Mouse (Mus musculus) forebrain, embryonic 13.5 days (tissue): ENCODE data around the gene Chrna1. TPM values are rescaled to one million over a fixed set of nuclear protein-coding genes. Genes with fewer than 3 reads are reported as not detected.
A peak's percentile ranks its signal among the peaks of the same experiment; 100 is the strongest.

Source experiments
- ATAC-seq: fragments of 200-750 bp; cut with Nextera tagmentation; 2 replicates; pipeline ENCODE4 v1.8.0; 2017
- H3K27ac ChIP-seq: fragments of 300-500 bp; sonication (generic); 2 replicates; pipeline ENCODE4 v1.5.1; 2015; ENCODE audit warnings: inconsistent platforms, mild to moderate bottlenecking, moderate library complexity
- H3K27me3 ChIP-seq: fragments of 300-500 bp; sonication (generic); 2 replicates; pipeline ENCODE4 v1.6.1; 2015; ENCODE audit warnings: mild to moderate bottlenecking, inconsistent platforms
- H3K36me3 ChIP-seq: fragments of 300-500 bp; sonication (generic); 2 replicates; pipeline ENCODE4 v1.6.1; 2015; ENCODE audit warnings: mild to moderate bottlenecking, inconsistent platforms; ENCODE audit not compliant: poor library complexity, severe bottlenecking
- H3K4me1 ChIP-seq: fragments of 300-500 bp; sonication (generic); 2 replicates; pipeline ENCODE4 v1.6.1; 2015; ENCODE audit warnings: inconsistent platforms
- H3K4me2 ChIP-seq: fragments of 300-500 bp; sonication (generic); 2 replicates; pipeline ENCODE4 v1.6.1; 2015; ENCODE audit warnings: inconsistent platforms, mild to moderate bottlenecking, moderate library complexity
- H3K4me3 ChIP-seq: fragments of 300-500 bp; sonication (generic); 2 replicates; pipeline ENCODE4 v1.5.1; 2015; ENCODE audit warnings: mild to moderate bottlenecking, inconsistent platforms
- H3K9ac ChIP-seq: fragments of 300-500 bp; sonication (generic); 2 replicates; pipeline ENCODE4 v1.6.1; 2015; ENCODE audit warnings: mild to moderate bottlenecking, inconsistent platforms
- H3K9me3 ChIP-seq: fragments of 300-500 bp; sonication (generic); replicated peaks from 2 replicates; pipeline ENCODE4 v1.6.1; 2016; ENCODE audit warnings: inconsistent platforms
- WGBS: fragments of 180-500 bp; shearing (Covaris S2); methylation state at CpG from one replicate; pipeline ENCODE4 v1.1.7; 2015; 5-methylcytosine and 5-hydroxymethylcytosine counted together
- polyA plus RNA-seq: library from polyadenylated mRNA; unstranded; fragments of >200 nt; fragmentation: Nextera tagmentation; extraction: Ambion mirVana; gene quantifications from 2 replicates; pipeline ENCODE4 v1.2.1, GENCODE M21; 2015

Gene Chrna1
- polyA plus RNA-seq, 1 experiment from 2014 or later: 0.27 TPM

GRCm38 (mm10) chr2:73529356-73530330 lies 50.5 kb downstream of the Chrna1 start, which contains the start of gene Wipf1:
Wipf1 (minus strand) TSS chr2:73529734.
- no peak within 1 kb of the TSS; the same call in none of the 2 replicates for H3K27ac ChIP-seq
- peak within 1 kb of the TSS; percentile 94 for H3K4me2 ChIP-seq
- H3K9ac ChIP-seq: peak within 1 kb of the TSS; percentile 83
- under 1% methylated on average over 60 of the region's 66 CpGs for WGBS
- H3K4me1 ChIP-seq: peaks cover 14% of the 10 kb centered on the region
- ATAC-seq: peak; percentile 84
- no peaks in the 10 kb centered on the region for H3K36me3 ChIP-seq
- H3K9me3 ChIP-seq: no peaks in the 10 kb centered on the region
- H3K4me3 ChIP-seq: peak within 1 kb of the TSS; percentile 78
- peaks cover 10% of the 10 kb centered on the region; the same call in 1 of the 2 replicates for H3K27me3 ChIP-seq

GRCm38 (mm10) chr2:73528516-73529355 lies 51.4 kb downstream of the Chrna1 start:
- WGBS: 2% methylated on average over 58 of the region's 59 CpGs
- Histone ChIP-seq H3K27me3 (peaks cover 10% of the 10 kb centered on the region; the same call in 1 of the 2 replicates), H3K9me3 (no peaks in the 10 kb centered on the region), H3K4me2 (peak overlapping the region; percentile 94), H3K4me1 (peaks cover 14% of the 10 kb centered on the region), H3K36me3 (no peaks in the 10 kb centered on the region), H3K9ac (peak overlapping the region; percentile 83), H3K4me3 (peak overlapping the region; percentile 78), H3K27ac (no peak overlapping the region; the same call in none of the 2 replicates)
- ATAC-seq: peak; percentile 82

GRCm38 (mm10) chr2:73527956-73528355 lies 52.2 kb downstream of the Chrna1 start:
- peak overlapping the region; percentile 94 for H3K4me2 ChIP-seq
- no peak overlapping the region for H3K4me3 ChIP-seq
- H3K9me3 ChIP-seq: no peaks in the 10 kb centered on the region
- H3K36me3 ChIP-seq: no peaks in the 10 kb centered on the region
- peaks cover 14% of the 10 kb centered on the region for H3K4me1 ChIP-seq
- no peak overlapping the region for H3K27ac ChIP-seq
- H3K27me3 ChIP-seq: peaks cover 10% of the 10 kb centered on the region; the same call in 1 of the 2 replicates
- H3K9ac ChIP-seq: no peak overlapping the region
- 85% methylated on average over 11 of the region's 11 CpGs for WGBS
- ATAC-seq: no peak

- no peak for ATAC-seq
- H3K4me1 ChIP-seq: peaks cover 22% of the 10 kb centered on the region
- H3K27me3 ChIP-seq: peaks cover 10% of the 10 kb centered on the region; the same call in 1 of the 2 replicates
- H3K9ac ChIP-seq: no peak overlapping the region
- H3K27ac ChIP-seq: no peak overlapping the region
- WGBS: 81% methylated on average over 9 of the region's 9 CpGs
- no peaks in the 10 kb centered on the region for H3K36me3 ChIP-seq
- no peaks in the 10 kb centered on the region for H3K9me3 ChIP-seq
- no peak overlapping the region for H3K4me2 ChIP-seq
- H3K4me3 ChIP-seq: no peak overlapping the region
Observed at GRCm38 (mm10) chr2:73526691-73527090, 53.4 kb downstream of the Chrna1 start.

- Histone ChIP-seq H3K4me1 (peaks cover 9% of the 10 kb centered on the region; the same call in 1 of the 2 replicates), H3K36me3 (no peaks in the 10 kb centered on the region), H3K27me3 (peaks cover 5% of the 10 kb centered on the region; the same call in 1 of the 2 replicates), H3K27ac (no peak overlapping the region), H3K4me2 (no peak overlapping the region), H3K4me3 (no peak overlapping the region), H3K9me3 (no peaks in the 10 kb centered on the region), H3K9ac (no peak overlapping the region)
- no peak for ATAC-seq
- WGBS: 75% methylated on average over 8 of the region's 8 CpGs
Observed at GRCm38 (mm10) chr2:73522891-73523290, 57.2 kb downstream of the Chrna1 start.

- no peak overlapping the region for H3K4me2 ChIP-seq
- 57% methylated on average over 6 of the region's 6 CpGs for WGBS
- H3K9me3 ChIP-seq: no peaks in the 10 kb centered on the region
- no peak overlapping the region for H3K9ac ChIP-seq
- no peak overlapping the region for H3K27ac ChIP-seq
- no peak for ATAC-seq
- H3K4me1 ChIP-seq: peaks cover 9% of the 10 kb centered on the region; the same call in 1 of the 2 replicates
- peaks cover 5% of the 10 kb centered on the region; the same call in 1 of the 2 replicates for H3K27me3 ChIP-seq
- no peak overlapping the region for H3K4me3 ChIP-seq
- H3K36me3 ChIP-seq: no peaks in the 10 kb centered on the region
Observed at GRCm38 (mm10) chr2:73522336-73522735, 57.8 kb downstream of the Chrna1 start.

GRCm38 (mm10) chr2:73521737-73522136 lies 58.4 kb downstream of the Chrna1 start:
- Histone ChIP-seq H3K9ac (no peak overlapping the region), H3K27ac (no peak overlapping the region), H3K4me2 (no peak overlapping the region), H3K4me3 (no peak overlapping the region), H3K4me1 (peaks cover 9% of the 10 kb centered on the region; the same call in 1 of the 2 replicates), H3K9me3 (no peaks in the 10 kb centered on the region), H3K27me3 (no peaks in the 10 kb centered on the region), H3K36me3 (no peaks in the 10 kb centered on the region)
- ATAC-seq: no peak
- 44% methylated on average over 5 of the region's 5 CpGs for WGBS

GRCm38 (mm10) chr2:73518966-73519365 lies 61.2 kb downstream of the Chrna1 start:
- H3K4me3 ChIP-seq: no peak overlapping the region
- no peaks in the 10 kb centered on the region for H3K36me3 ChIP-seq
- no peak overlapping the region for H3K27ac ChIP-seq
- peaks cover 9% of the 10 kb centered on the region; the same call in 1 of the 2 replicates for H3K4me1 ChIP-seq
- H3K4me2 ChIP-seq: no peak overlapping the region
- no peaks in the 10 kb centered on the region for H3K27me3 ChIP-seq
- 84% methylated on average over 5 of the region's 5 CpGs for WGBS
- no peaks in the 10 kb centered on the region for H3K9me3 ChIP-seq
- no peak overlapping the region for H3K9ac ChIP-seq
- no peak for ATAC-seq

- Histone ChIP-seq H3K4me1 (peaks cover 9% of the 10 kb centered on the region; the same call in 1 of the 2 replicates), H3K27me3 (no peaks in the 10 kb centered on the region), H3K36me3 (no peaks in the 10 kb centered on the region), H3K27ac (no peak overlapping the region), H3K4me2 (no peak overlapping the region), H3K4me3 (no peak overlapping the region), H3K9ac (no peak overlapping the region), H3K9me3 (no peaks in the 10 kb centered on the region)
- 91% methylated on average over 2 of the region's 2 CpGs for WGBS
- no peak for ATAC-seq
Observed at GRCm38 (mm10) chr2:73518311-73518710, 61.8 kb downstream of the Chrna1 start.

GRCm38 (mm10) chr2:73514178-73514577 lies 66.0 kb downstream of the Chrna1 start:
- no peaks in the 10 kb centered on the region for H3K4me1 ChIP-seq
- no peaks in the 10 kb centered on the region for H3K36me3 ChIP-seq
- no peak overlapping the region for H3K4me3 ChIP-seq
- H3K4me2 ChIP-seq: no peak overlapping the region
- 93% methylated on average over 6 of the region's 6 CpGs for WGBS
- H3K9ac ChIP-seq: no peak overlapping the region
- ATAC-seq: no peak
- no peaks in the 10 kb centered on the region for H3K27me3 ChIP-seq
- no peaks in the 10 kb centered on the region for H3K9me3 ChIP-seq
- H3K27ac ChIP-seq: no peak overlapping the region
